Mouse (Mus musculus): Measurements from ENCODE around the gene Dpf3.

Dpf3 gene

GRCm38 (mm10) chr12:83208841-83209240, 278.7 kb downstream of the Dpf3 start:
- DNase-seq: no peak

DNA sequence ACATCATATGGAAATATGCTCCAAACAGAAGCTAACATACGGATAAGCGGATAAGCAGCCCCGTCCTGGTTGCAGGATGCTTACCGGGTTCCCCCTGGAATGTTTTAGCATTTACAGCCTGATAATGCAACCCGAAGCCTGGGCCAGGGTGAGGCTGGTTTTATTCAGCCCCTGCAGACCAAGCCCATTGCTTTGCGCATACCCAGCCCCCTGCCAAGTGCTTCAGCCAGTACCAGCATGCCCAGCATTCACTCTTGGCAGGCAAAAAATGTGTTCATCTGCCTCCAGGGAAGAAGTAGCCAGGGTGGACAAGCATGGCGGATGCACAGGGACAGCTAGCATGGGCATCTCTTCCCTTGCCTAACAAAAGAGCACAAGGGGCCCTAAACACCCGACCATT, 279.5 kb downstream of the Dpf3 start:
- DNase-seq: no peak

- no peak for DNase-seq
Observed at GRCm38 (mm10) chr12:83207481-83207880, 280.0 kb downstream of the Dpf3 start.

GRCm38 (mm10) chr12:83206866-83207265, 280.6 kb downstream of the Dpf3 start:
- DNase-seq: no peak

- no peak for DNase-seq
Observed at GRCm38 (mm10) chr12:83204361-83204760, 283.2 kb downstream of the Dpf3 start.

- no peak for DNase-seq
Observed at GRCm38 (mm10) chr12:83201674-83202073, 285.8 kb downstream of the Dpf3 start.

- no peak for DNase-seq
Observed at GRCm38 (mm10) chr12:83180561-83180960, 307.0 kb downstream of the Dpf3 start.

- DNase-seq: peak; percentile 38
Observed at GRCm38 (mm10) chr12:83179860-83180259, 307.7 kb downstream of the Dpf3 start.

DNA sequence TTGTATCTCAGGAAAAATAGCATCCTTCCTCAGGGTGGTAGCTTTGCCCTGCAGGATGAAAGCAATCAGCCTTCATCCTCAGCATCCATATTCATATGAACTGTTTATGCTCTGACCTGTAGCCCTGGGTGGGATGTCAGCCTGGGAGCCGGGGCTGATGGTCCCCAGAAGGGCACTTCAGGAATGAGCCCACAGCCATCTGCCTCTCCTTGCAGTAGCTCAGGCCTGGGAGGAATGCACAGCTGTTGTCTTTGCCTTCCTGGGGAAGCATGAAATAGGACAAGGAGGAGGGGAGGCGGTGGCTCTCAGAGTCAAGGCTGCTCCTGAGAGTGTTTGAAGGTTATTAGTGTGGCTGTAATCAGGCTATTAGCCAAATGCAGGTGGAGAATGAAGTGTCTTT, 308.7 kb downstream of the Dpf3 start:
- peak; percentile 62 for DNase-seq

DNA sequence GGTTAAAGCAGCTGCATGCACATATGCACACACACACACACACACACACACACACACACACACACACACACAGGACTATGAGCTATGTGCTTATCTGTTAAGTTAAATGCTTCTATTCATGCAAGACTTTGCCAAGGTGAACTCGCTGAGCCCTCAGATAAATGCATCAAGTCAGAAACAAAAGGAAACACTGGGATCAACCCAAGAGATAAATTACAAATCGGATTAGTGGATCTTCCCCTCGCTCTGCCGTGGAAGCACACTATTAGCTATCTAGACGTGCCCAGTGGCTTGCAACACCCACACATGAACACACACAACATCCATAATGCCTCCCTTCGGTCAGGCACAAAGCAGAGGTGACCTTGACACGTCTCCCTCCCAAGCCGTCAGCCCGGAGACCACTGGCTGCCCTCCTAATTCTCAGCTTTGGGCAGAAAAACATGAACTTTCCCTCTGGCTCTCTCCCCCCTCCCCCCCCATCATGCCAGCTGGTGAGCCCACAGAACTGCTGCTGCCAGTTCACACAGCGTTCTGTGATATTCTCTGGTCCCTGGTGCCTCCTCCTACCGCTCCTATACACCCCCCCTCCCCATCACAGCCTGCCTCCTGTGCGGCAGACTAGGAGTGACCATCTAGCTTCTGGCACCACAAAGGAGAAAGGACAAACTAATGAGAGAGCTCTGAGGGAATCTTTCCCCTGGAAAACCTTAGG, 317.9 kb downstream of the Dpf3 start:
- peak; percentile 82 for DNase-seq

DNA sequence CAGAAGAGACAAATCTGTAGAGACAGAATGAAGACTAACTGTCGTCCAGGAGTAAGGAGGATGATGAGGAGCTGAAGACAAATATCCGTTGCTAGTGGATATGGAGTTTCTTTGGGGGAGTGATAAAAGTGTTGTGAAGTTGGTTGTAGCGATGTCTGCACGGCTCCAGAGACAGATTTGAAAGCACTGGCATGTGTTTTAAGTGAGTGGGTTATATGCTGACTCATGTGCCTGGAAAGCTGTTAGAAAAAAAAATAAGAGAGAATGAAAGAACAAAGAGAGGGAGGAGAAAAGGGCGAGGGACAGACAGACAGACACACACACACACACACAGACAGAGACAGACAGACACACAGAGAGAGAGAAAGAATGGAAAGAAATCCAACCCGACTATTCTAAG, 319.2 kb downstream of the Dpf3 start:
- no peak for DNase-seq

DNA sequence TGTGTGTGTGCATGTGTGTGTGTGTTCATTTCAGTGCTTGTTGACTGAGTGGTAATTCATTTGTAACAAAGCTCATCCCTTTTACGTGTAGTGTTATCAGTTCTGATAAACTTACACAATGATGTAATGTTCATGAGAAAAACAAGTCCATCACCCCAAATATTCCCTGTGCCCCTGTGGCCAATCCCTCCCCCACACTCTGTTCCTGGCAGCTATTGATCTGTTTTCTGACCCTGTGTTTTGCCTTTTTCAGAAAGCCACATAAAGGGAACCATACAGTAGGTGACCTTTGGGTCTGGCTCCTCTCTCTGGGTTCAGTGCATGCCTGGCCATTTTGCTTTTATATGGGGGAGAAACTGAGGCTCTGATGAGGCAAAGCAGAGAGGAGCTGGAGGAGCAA, 322.5 kb downstream of the Dpf3 start:
- DNase-seq: no peak
